Mouse (Mus musculus) small intestine, adult 2 months (tissue): ENCODE data around the gene Gabpb2.

Experiments
- CTCF ChIP-seq: fragments of 200-500 bp; IDR thresholded peaks from 2 replicates; pipeline ENCODE4 v1.5.1; 2012; ENCODE audit warnings: low read depth, mild to moderate bottlenecking, control low read depth, inconsistent platforms, low read length, moderate library complexity, mixed read lengths; ENCODE audit not compliant: insufficient replicate concordance, insufficient read length; ENCODE audit errors: extremely low read depth
- POLR2A ChIP-seq: fragments of 200-500 bp; IDR thresholded peaks from 2 replicates; pipeline ENCODE4 v1.6.1; 2012; ENCODE audit warnings: low read depth, mild to moderate bottlenecking, control low read depth, inconsistent platforms, low read length, moderate library complexity

- TF ChIP-seq POLR2A = no peak
- no peak for TF ChIP-seq CTCF
These were observed 23.8 kb upstream of the Gabpb2 start, which contains the start of gene Gm128 for GRCm38 (mm10) chr3:95241498-95241897.
